Mouse (Mus musculus) ES-Bruce4 (cell line): ENCODE data around the gene Drg1.
"Not testable (repeated sequence)": the region's sequence is repeated elsewhere in the genome, so short reads cannot be mapped to it uniquely, and the experiment has no call there.

ENCODE experiments used
- CTCF ChIP-seq: IDR thresholded peaks from one replicate; pipeline ENCODE4 v1.8.1; 2011; ENCODE audit warnings: low read depth, low read length
- EP300 ChIP-seq: IDR thresholded peaks from 2 replicates; pipeline ENCODE4 v1.6.1; 2011; ENCODE audit warnings: low read depth, low read length; ENCODE audit not compliant: insufficient read depth
- POLR2A ChIP-seq: IDR thresholded peaks from one replicate; pipeline ENCODE4 v1.8.1; 2011; ENCODE audit warnings: low read length; ENCODE audit not compliant: insufficient read depth

- TF ChIP-seq POLR2A, CTCF, EP300: not testable (repeated sequence)
Measured at GRCm38 (mm10) chr11:3157996-3158395, 108.2 kb downstream of the Drg1 start.
